Mouse (Mus musculus) olfactory bulb, adult 2 months (tissue): ENCODE results near the gene Cldn4. TPM values are rescaled to one million over a fixed set of nuclear protein-coding genes. Genes with fewer than 3 reads are reported as not detected.

Experiments used
- H3K27ac ChIP-seq: fragments of 200-500 bp; 2 replicates; pipeline ENCODE4 v1.5.1; 2012; ENCODE audit warnings: low read depth, low read length; ENCODE audit not compliant: insufficient read depth
- H3K4me1 ChIP-seq: fragments of 200-500 bp; 2 replicates; pipeline ENCODE4 v1.6.1; 2012; ENCODE audit warnings: low read length; ENCODE audit not compliant: control insufficient read depth, insufficient read depth
- H3K4me3 ChIP-seq: fragments of 200-500 bp; 2 replicates; pipeline ENCODE4 v1.5.1; 2012; ENCODE audit warnings: mild to moderate bottlenecking, low read depth, low read length, moderate library complexity; ENCODE audit not compliant: insufficient read depth
- CTCF ChIP-seq: fragments of 200-500 bp; IDR thresholded peaks from 2 replicates; pipeline ENCODE4 v1.5.1; 2012; ENCODE audit warnings: low read depth, mild to moderate bottlenecking, low read length, moderate library complexity; ENCODE audit not compliant: insufficient read depth
- POLR2A ChIP-seq: fragments of 200-500 bp; IDR thresholded peaks from 2 replicates; pipeline ENCODE4 v1.6.1; 2012; ENCODE audit warnings: mild to moderate bottlenecking, low read depth, low read length, moderate library complexity; ENCODE audit not compliant: insufficient read depth
- WGBS: fragments of 180-500 bp; shearing (Covaris S2); methylation state at CpG from one replicate; pipeline ENCODE4 v1.1.7; 2018; 5-methylcytosine and 5-hydroxymethylcytosine counted together
- polyA plus RNA-seq: library from polyadenylated mRNA; stranded (reverse); fragments of >200 nt; gene quantifications from 2 replicates; pipeline ENCODE4 v1.2.4, GENCODE M21; 2012; ENCODE audit warnings: low replicate concordance; ENCODE audit not compliant: missing spikeins, insufficient read depth, insufficient read length

The Cldn4 gene
- polyA plus RNA-seq: not detected in 2 replicates

DNA sequence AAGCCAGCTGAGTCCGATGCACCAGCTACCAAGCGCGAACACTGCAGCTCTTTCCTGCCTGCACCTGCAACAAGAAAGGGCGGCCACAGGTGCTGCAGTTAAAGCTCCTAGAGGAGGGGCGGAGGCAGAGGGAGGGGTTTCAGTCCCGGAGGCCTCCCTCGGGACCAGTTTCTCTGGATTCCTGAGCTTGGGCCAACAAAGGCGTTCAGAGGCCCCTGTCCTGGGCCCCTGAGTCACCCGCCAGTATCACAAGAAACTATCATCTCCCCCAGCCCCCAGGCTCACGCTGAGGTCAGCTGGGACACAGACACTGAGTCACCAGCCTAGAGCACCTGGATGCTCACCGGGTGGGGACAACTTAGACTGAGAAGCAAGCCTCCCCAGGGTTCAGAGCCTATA is at the start of gene Cldn4:
Gene Cldn4, minus strand, starts transcription at position 78 of the 399 bp plus-strand sequence.
- peaks cover 8% of the 10 kb centered on the region; the same call in 1 of the 2 replicates for H3K4me1 ChIP-seq
- no peak within 1 kb of the TSS for H3K27ac ChIP-seq
- TF ChIP-seq CTCF: no peak
- TF ChIP-seq POLR2A: no peak
- no peak within 1 kb of the TSS for H3K4me3 ChIP-seq
- WGBS: 26% methylated on average over 11 of the region's 11 CpGs

GRCm38 (mm10) chr5:134992566-134992965 is 45.8 kb upstream of the Cldn4 start:
- H3K4me1 ChIP-seq: no peaks in the 10 kb centered on the region
- H3K4me3 ChIP-seq: no peak overlapping the region
- TF ChIP-seq POLR2A: no peak
- TF ChIP-seq CTCF: no peak
- H3K27ac ChIP-seq: no peak overlapping the region
- WGBS: 80% methylated on average over 5 of the region's 5 CpGs

DNA sequence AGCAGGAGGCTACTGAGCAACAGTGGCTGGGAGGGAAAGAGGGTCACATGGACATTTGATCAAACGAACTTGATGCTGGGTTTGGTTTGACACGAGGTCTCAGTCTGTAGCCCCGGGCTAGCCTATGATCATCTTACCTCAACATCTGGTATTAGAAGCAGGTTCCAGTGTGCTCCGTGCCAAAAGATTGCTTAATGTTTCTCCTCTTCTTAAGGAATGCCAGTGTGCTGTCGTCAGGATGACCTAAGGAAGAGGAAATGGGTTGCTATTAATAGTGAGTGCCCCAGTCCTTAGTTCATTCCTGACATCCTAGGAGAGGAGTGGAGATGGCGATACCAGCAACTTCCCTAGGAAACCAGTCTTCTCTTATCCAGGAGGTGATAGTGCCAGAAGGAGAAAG is 43.0 kb upstream of the Cldn4 start:
- Histone ChIP-seq H3K27ac (no peak overlapping the region), H3K4me3 (no peak overlapping the region), H3K4me1 (peaks cover 17% of the 10 kb centered on the region)
- no peak for TF ChIP-seq CTCF
- TF ChIP-seq POLR2A: no peak
- 75% methylated on average over 6 of the region's 6 CpGs for WGBS

DNA sequence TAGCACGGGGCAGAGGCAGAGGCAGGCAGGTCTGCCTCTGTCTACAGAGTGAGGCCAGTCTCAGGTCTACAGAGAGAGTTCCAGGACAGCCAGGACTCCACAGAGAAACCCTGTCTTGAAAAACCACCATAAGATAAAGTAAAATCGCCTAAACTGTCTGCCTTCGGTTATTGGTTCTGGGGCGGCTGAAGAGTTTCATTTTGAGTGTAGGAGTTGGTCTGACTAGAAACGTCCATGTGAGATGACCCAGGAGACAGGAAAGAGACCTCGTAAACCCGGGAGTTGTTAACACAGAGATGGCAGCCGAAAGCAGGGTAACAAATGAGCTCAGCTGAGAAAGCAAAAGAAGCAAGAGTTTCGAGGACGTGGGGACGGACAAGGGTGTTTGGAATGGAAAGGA is 42.4 kb upstream of the Cldn4 start:
- Histone ChIP-seq H3K4me1 (peaks cover 17% of the 10 kb centered on the region), H3K27ac (no peak overlapping the region), H3K4me3 (no peak overlapping the region)
- 79% methylated on average over 11 of the region's 11 CpGs for WGBS
- TF ChIP-seq CTCF: no peak
- TF ChIP-seq POLR2A: no peak

DNA sequence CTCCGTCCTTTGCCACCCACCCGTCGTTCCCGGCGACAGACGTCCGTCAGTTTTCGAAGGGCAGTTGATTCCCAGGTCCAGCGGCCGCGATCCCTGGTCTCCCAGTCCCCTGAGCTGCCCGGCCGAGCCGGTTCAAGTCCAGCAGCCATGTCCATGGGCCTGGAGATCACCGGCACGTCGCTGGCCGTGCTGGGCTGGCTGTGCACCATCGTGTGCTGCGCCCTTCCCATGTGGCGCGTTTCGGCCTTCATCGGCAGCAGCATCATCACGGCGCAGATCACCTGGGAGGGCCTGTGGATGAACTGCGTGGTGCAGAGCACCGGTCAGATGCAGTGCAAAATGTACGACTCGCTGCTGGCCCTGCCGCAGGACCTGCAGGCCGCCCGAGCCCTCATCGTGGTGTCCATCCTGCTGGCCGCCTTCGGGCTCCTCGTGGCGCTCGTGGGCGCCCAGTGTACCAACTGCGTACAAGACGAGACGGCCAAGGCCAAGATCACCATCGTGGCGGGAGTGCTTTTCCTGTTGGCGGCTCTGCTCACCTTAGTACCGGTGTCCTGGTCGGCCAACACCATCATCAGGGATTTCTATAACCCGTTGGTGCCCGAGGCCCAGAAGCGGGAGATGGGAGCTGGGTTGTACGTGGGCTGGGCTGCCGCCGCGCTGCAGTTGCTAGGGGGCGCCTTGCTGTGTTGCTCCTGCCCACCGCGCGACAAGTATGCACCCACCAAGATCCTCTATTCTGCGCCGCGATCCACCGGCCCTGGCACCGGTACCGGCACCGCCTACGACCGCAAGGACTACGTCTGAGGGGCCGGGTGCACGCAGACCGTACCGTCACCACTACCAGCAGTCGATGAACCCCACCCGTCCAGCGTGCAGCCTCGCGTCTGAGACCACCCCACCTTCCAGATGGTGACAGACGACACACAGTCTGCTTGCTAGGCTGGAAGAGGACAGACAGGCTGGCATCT is 39.8 kb upstream of the Cldn4 start:
- Histone ChIP-seq H3K4me1 (peaks cover 17% of the 10 kb centered on the region), H3K27ac (no peak overlapping the region), H3K4me3 (peak overlapping the region; percentile 15)
- WGBS: 4% methylated on average over 79 of the region's 79 CpGs
- no peak for TF ChIP-seq POLR2A
- no peak for TF ChIP-seq CTCF

GRCm38 (mm10) chr5:134985633-134986297 is 39.0 kb upstream of the Cldn4 start, which contains the start of gene Cldn3:
Cldn3 (plus strand) TSS chr5:134986214.
- Histone ChIP-seq H3K27ac (no peak within 1 kb of the TSS), H3K4me1 (peaks cover 17% of the 10 kb centered on the region), H3K4me3 (peak within 1 kb of the TSS; percentile 15)
- WGBS: under 1% methylated on average over 25 of the region's 25 CpGs
- no peak for TF ChIP-seq CTCF
- TF ChIP-seq POLR2A: no peak

DNA sequence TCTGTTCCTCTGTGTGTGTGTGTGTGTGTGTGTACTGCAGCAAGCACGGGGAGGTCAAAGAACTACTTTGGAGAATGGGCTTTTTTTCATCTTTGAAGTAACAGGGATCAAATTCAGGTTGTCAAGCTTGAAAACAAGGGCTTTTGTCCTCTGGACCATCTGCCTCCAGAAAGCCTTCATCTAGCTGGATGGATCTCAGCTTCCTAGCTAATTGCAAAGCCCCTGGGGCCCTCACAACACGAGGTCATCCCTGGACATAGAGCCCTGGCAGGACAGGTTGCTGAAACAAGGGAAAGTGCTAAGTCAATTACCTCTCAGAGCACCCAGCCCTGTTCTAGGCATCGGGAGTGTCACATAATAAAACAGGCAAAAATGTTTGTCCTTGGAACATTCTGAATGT is 37.0 kb upstream of the Cldn4 start:
- WGBS: 37% methylated on average over 3 of the region's 3 CpGs
- H3K4me1 ChIP-seq: peaks cover 17% of the 10 kb centered on the region
- TF ChIP-seq POLR2A (no peak), CTCF (no peak)
- no peak overlapping the region for H3K4me3 ChIP-seq
- H3K27ac ChIP-seq: no peak overlapping the region

DNA sequence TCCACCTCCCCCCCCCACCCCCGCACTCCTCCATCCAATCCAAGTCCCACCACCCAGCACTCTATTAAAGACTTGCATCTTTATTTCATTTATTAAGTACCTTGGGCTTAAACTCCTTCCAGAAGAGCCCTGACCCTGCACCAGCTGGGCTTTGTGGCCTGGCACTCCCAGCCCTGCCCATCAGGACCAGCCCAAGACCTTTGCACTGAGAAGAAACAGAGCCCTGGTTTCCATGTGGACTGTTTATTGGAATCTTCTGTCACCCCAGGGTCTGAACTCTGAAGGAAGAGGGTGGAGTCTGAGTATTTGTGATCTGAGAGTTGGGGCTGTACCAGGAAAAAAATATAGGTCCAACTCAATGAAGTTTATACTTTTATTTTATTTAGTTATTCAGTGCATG is 36.4 kb upstream of the Cldn4 start:
- H3K4me1 ChIP-seq: peaks cover 17% of the 10 kb centered on the region
- no peak overlapping the region for H3K27ac ChIP-seq
- H3K4me3 ChIP-seq: no peak overlapping the region
- WGBS: 83% methylated on average over 1 of the region's 1 CpGs
- no peak for TF ChIP-seq CTCF
- TF ChIP-seq POLR2A: no peak

DNA sequence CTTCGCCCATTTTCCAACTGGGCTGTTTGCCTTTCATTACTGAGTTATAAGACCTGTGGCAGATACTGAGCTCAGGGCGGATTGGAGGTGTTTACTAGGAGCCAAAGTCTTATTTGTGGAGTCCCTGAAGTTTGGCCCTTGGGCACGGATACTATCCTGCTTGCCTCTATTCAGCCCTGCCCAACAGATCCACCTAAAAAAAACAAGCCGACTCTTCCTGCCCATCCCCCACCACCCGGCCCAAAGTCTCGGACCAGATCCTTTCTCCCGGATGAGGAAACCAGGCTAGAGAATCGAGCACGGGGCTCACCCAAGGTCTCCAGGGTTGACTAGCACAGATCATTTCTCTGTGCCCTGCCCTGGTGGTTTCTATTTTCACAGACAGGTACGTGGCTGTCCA is 34.4 kb upstream of the Cldn4 start:
- 77% methylated on average over 10 of the region's 10 CpGs for WGBS
- TF ChIP-seq POLR2A (no peak), CTCF (no peak)

More for the DNA sequence above, 34.4 kb upstream of the Cldn4 start:
- H3K27ac ChIP-seq: no peak overlapping the region
- H3K4me3 ChIP-seq: no peak overlapping the region
- peaks cover 8% of the 10 kb centered on the region for H3K4me1 ChIP-seq
